30 mouse cellular contexts compared by ENCODE assay signal in genomic region chr5:8519006-8519405, GRCm38 (mm10).
"Had no signal": no experiment of that assay in that cellular context is flagged by ENCODE, and none has a peak within 500 bp of the region (broad histone marks: within the 10 kb centered on the region; RNA-seq: fewer than 3 reads in every experiment).

No protein-coding gene starts in this region.

- H3K9ac ChIP-seq: limb, embryonic 12.5 days; limb, embryonic 13.5 days; limb, embryonic 15.5 days; liver, embryonic 12.5 days; liver, embryonic 13.5 days; liver, embryonic 14.5 days; liver, embryonic 15.5 days; liver, postnatal 0 days; lung, embryonic 14.5 days; lung, embryonic 15.5 days; midbrain, embryonic 12.5 days; midbrain, embryonic 13.5 days; midbrain, embryonic 15.5 days; neural tube, embryonic 12.5 days had no signal

- H3K4me1 ChIP-seq: limb, embryonic 10.5 days; limb, embryonic 12.5 days; limb, embryonic 13.5 days; limb, embryonic 15.5 days; liver, embryonic 12.5 days; liver, embryonic 13.5 days; liver, embryonic 15.5 days; lung, embryonic 15.5 days; megakaryocyte, embryonic 14.5 days; midbrain, embryonic 10.5 days; midbrain, embryonic 12.5 days; midbrain, embryonic 13.5 days; midbrain, embryonic 15.5 days; neural tube, embryonic 12.5 days had no signal

- DNase-seq: left cerebral cortex, postnatal 4 days; liver; liver, embryonic 13.5 days; liver, postnatal 0 days; lung, adult 18-20 months; lung, adult 2 months; lung, embryonic 14.5 days; lung, postnatal 10 days; lung, postnatal 14 days; lung, postnatal 36 days; lung, postnatal 4 days; midbrain, embryonic 14.5 days had no signal

- H3K27ac ChIP-seq: limb, embryonic 10.5 days; limb, embryonic 12.5 days; limb, embryonic 13.5 days; limb, embryonic 15.5 days; liver, embryonic 12.5 days; liver, embryonic 13.5 days; liver, embryonic 14.5 days; liver, embryonic 15.5 days; lung, embryonic 15.5 days; macrophage; midbrain, embryonic 10.5 days; midbrain, embryonic 12.5 days; midbrain, embryonic 13.5 days; midbrain, embryonic 15.5 days; neural tube, embryonic 12.5 days had no signal

- H3K9me3 ChIP-seq: limb, embryonic 10.5 days; limb, embryonic 12.5 days; limb, embryonic 13.5 days; limb, embryonic 15.5 days; liver, embryonic 12.5 days; liver, embryonic 13.5 days; liver, embryonic 15.5 days; lung, embryonic 15.5 days; megakaryocyte, embryonic 14.5 days; midbrain, embryonic 10.5 days; midbrain, embryonic 12.5 days; midbrain, embryonic 13.5 days; midbrain, embryonic 15.5 days; neural tube, embryonic 12.5 days had no signal

- ATAC-seq: liver, embryonic 12.5 days; liver, postnatal 0 days; lung, postnatal 0 days; midbrain, embryonic 13.5 days; midbrain, embryonic 15.5 days; midbrain, embryonic 16.5 days had no signal

- H3K4me3 ChIP-seq: limb, embryonic 10.5 days; limb, embryonic 12.5 days; limb, embryonic 13.5 days; limb, embryonic 15.5 days; liver, embryonic 12.5 days; liver, embryonic 13.5 days; liver, embryonic 15.5 days; lung, embryonic 15.5 days; megakaryocyte, embryonic 14.5 days; midbrain, embryonic 10.5 days; midbrain, embryonic 12.5 days; midbrain, embryonic 13.5 days; midbrain, embryonic 15.5 days; myocyte; neural tube, embryonic 12.5 days had no signal

- H3K36me3 ChIP-seq: limb, embryonic 10.5 days; limb, embryonic 12.5 days; limb, embryonic 13.5 days; limb, embryonic 15.5 days; liver, embryonic 12.5 days; liver, embryonic 13.5 days; liver, embryonic 15.5 days; lung, embryonic 15.5 days; midbrain, embryonic 10.5 days; midbrain, embryonic 12.5 days; neural tube, embryonic 12.5 days had no signal
